Mouse (Mus musculus) megakaryocyte, embryonic 14.5 days (primary cell): ENCODE data around the gene Qrich1. TPM values are rescaled to one million over a fixed set of nuclear protein-coding genes. Genes with fewer than 3 reads are reported as not detected.

Experiments used
- H3K27me3 ChIP-seq: replicated peaks from 2 replicates; pipeline ENCODE3; 2012; ENCODE audit warnings: inconsistent platforms
- H3K36me3 ChIP-seq: replicated peaks from 2 replicates; pipeline ENCODE3; 2012; ENCODE audit warnings: low read length, inconsistent platforms, mixed read lengths
- H3K4me1 ChIP-seq: 2 replicates; pipeline ENCODE4 v1.6.1; 2012; ENCODE audit warnings: inconsistent platforms
- H3K4me3 ChIP-seq: replicated peaks from 2 replicates; pipeline ENCODE3; 2012; ENCODE audit warnings: moderate library complexity, mild to moderate bottlenecking, inconsistent platforms
- H3K9me3 ChIP-seq: 2 replicates; pipeline ENCODE4 v1.6.1; 2012; ENCODE audit warnings: inconsistent platforms
- FLI1 ChIP-seq: IDR thresholded peaks from 2 replicates; pipeline ENCODE4 v1.6.1; 2012; ENCODE audit warnings: low read length, inconsistent platforms, mixed read lengths
- GATA1 ChIP-seq: IDR thresholded peaks from 3 replicates; pipeline ENCODE4 v1.6.1; 2012; ENCODE audit warnings: mixed read lengths, low read length, inconsistent platforms, borderline replicate concordance
- polyA plus RNA-seq: library from polyadenylated mRNA; stranded (reverse); fragments of >175 nt; gene quantifications from 2 replicates; pipeline ENCODE4 v1.2.3, GENCODE M21; 2012; ENCODE audit warnings: low replicate concordance; ENCODE audit not compliant: insufficient read depth

Qrich1 gene
- polyA plus RNA-seq, 1 experiment, result 22.0 TPM

DNA sequence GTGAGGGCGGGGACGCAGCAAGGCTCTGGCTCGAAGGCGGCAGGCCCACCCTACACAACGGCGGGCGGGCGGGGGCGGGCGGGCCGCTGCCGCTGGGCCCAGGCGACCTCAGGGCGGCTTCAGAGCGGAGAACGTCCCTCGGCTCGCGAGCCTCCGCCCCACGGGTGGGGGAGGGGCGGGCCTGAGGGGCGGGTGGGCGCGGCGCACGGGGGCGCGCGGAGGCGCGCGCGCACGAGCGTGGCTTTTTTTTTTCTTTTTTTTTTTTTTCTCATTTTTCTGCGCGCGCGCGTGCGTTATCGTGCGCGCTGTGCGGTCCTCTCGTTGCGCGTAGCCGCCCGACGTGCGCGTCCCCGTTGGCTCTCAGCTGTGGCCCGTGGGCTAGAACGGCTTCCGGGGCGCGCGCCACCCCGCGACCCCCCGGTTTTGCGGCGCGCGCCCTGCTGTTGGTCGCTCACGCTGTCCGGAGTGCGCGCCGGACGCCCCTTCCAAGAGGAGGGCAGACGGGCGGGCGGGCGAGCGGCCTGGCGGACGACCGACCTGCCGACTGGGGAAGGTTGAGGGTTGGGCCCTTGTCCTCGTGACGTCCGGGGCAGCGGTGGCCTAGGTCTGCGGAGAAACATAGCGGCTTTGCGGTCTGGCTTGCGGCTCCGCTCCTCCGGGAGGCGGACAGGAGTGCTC is 786 bp downstream of the Qrich1 start:
- Histone ChIP-seq H3K4me1 (peaks cover 40% of the 10 kb centered on the region), H3K4me3 (peak overlapping the region; percentile 98), H3K36me3 (peaks cover 55% of the 10 kb centered on the region)

DNA sequence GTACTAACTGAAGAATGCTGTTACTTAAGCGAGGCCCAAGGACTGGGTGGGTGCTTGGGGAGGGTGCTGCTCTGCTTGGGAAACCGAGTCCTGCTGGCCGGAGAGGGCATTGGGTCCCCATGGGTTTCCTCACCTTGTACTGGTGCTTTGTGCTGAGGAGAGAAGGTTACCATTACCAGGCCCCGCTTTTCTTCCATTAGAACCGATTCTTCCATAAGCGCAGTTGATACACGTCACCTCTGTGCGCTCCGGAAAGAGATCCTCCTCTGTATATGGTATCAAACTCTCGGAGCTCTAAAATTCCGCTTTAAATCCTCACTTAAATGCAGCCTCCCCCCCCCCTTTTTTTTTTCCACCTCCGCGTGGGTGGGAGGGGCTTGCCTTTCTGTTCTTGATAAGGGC is 1.3 kb downstream of the Qrich1 start:
- Histone ChIP-seq H3K27me3 (no peaks in the 10 kb centered on the region), H3K4me1 (peaks cover 40% of the 10 kb centered on the region), H3K36me3 (peaks cover 49% of the 10 kb centered on the region), H3K4me3 (peak overlapping the region; percentile 98), H3K9me3 (no peaks in the 10 kb centered on the region)
- TF ChIP-seq FLI1 (no peak), GATA1 (no peak)

More for the DNA sequence above, 786 bp downstream of the Qrich1 start:
- no peaks in the 10 kb centered on the region for H3K9me3 ChIP-seq
- no peaks in the 10 kb centered on the region for H3K27me3 ChIP-seq
- TF ChIP-seq FLI1 (no peak), GATA1 (no peak)

DNA sequence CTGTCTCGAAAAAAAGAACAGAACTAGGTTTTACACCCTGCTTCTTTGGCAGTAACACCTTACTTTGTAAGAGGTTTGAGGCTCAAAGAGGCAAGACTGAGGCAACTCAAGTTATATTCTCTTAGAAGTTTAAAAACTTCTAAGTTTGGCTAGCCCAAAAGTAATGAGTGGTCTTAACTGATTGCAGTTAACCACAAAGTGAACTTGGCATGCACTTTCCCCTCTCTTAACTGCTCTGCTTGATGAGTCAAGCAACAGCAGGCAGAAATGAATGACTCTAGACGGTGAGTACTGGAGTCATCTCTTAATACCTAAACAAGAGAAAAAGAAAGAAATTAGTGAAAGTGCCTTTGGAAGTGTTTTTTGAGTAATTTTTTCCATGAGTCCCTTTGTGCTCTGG is 5.0 kb downstream of the Qrich1 start:
- H3K27me3 ChIP-seq, result no peaks in the 10 kb centered on the region
- peaks cover 41% of the 10 kb centered on the region for H3K4me1 ChIP-seq
- H3K9me3 ChIP-seq, result no peaks in the 10 kb centered on the region
- H3K36me3 ChIP-seq, result peaks cover 42% of the 10 kb centered on the region
- H3K4me3 ChIP-seq, result no peak overlapping the region
- TF ChIP-seq FLI1 (no peak), GATA1 (no peak; the same call in 2 of the 3 replicates)

DNA sequence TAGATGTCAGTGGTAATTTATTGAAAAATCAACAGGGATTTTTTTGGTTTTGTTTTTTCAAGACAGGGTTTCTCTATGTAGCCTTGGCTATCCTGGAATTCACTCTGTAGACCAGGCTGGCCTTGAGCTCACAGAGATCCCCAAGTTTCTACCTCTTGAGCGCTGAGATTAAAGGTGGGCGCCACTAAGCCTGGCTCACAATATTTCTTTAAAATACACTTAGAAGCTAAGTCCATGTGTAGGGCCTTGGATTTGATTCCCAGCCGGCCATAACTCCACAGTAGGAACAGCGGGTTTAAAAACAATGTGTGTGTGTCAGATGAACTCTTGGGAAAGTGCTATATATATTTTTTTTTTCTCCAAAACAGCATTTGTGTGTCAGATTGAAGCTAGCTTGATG is 6.7 kb downstream of the Qrich1 start:
- no peaks in the 10 kb centered on the region for H3K27me3 ChIP-seq
- TF ChIP-seq FLI1 (no peak), GATA1 (no peak)
- H3K4me3 ChIP-seq, result no peak overlapping the region
- H3K4me1 ChIP-seq, result peaks cover 41% of the 10 kb centered on the region
- H3K9me3 ChIP-seq, result no peaks in the 10 kb centered on the region
- peaks cover 55% of the 10 kb centered on the region for H3K36me3 ChIP-seq

DNA sequence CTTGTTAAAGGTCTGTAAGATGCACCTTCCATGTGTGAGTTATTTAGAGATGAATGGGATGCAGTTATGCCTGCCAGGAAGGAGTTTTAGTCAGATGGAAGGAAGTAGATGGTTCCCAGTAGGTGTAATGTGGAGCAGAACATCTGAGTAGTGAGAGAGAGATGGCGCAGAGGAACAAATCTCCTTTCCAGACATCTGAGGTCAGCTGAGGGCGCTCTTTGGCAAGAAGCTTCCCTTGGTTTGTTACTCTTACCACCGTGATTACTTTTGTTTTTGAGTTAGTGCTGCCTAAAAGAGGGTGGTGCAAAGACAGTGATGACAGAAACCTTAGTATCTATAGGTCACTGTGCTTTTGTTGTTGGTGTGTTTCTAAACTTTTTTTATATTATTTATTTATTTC is 8.8 kb downstream of the Qrich1 start:
- H3K27me3 ChIP-seq, result no peaks in the 10 kb centered on the region
- H3K4me1 ChIP-seq, result peaks cover 25% of the 10 kb centered on the region
- H3K9me3 ChIP-seq, result no peaks in the 10 kb centered on the region
- peaks cover 60% of the 10 kb centered on the region for H3K36me3 ChIP-seq
- no peak overlapping the region for H3K4me3 ChIP-seq
- TF ChIP-seq FLI1, result no peak
- no peak for TF ChIP-seq GATA1

DNA sequence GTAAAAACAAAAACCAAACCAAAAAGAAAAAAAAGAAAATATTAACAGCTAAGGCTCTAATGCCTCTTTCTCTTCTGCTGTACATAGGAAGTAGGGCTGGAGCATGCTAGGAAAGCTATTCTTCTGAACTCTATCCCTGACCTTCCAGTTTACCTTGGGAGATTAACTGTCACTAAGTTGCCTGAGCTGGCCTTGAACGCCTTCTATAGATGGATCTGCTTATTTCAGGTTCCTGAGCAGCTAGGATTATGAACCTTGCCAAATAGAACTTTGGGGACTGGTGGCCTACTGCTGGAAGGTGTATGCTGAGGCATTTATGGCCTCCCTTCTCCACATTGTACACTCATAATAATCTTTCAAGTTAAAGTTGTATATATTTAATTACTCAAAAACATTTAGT is 14.3 kb downstream of the Qrich1 start:
- TF ChIP-seq GATA1 (no peak), FLI1 (no peak)
- no peaks in the 10 kb centered on the region for H3K9me3 ChIP-seq
- peaks cover 92% of the 10 kb centered on the region for H3K36me3 ChIP-seq
- no peaks in the 10 kb centered on the region for H3K27me3 ChIP-seq
- H3K4me3 ChIP-seq, result no peak overlapping the region
- no peaks in the 10 kb centered on the region for H3K4me1 ChIP-seq

DNA sequence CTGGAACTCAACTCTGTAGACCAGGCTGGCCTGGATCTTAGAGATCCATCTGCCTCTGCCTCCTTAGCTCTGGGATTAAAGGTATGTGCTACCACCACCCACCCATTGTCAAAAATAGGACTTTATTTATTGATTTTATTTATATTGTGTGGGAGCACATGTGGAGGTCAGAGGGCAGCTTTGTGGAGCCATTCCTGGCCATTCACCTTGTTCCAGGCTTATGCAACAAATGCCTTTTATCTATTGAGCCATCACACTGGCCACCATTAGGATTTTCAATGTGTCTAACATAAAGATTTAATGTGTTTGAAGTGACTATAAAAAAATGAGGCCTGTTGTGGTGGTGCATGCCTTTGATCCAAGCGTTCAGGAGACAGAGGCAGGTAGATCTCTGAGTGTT is 14.9 kb downstream of the Qrich1 start:
- no peaks in the 10 kb centered on the region for H3K4me1 ChIP-seq
- peaks cover 93% of the 10 kb centered on the region for H3K36me3 ChIP-seq
- no peaks in the 10 kb centered on the region for H3K27me3 ChIP-seq
- no peaks in the 10 kb centered on the region for H3K9me3 ChIP-seq
- TF ChIP-seq GATA1, result no peak
- TF ChIP-seq FLI1, result no peak
- H3K4me3 ChIP-seq, result no peak overlapping the region

DNA sequence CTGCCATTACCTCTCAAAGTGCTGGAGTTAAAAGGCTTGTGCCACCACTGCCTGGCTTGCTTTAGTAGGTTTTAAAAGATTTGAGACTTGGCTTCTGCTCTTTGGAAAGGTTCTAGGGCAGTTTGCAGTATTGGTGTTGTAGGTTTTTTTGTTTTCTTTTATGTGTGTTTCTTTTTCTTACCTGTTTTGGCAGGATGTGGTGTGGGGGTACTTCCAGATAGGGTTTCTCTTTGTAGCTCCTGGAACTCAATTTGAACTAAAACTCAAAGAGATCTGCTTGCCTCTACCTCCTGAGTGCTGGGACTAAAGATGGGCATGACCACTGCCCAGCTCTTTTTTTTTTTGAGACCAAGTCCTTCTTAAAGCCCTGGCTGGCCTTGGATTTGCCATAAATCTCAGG is 24.2 kb downstream of the Qrich1 start:
- Histone ChIP-seq H3K4me1 (peaks cover 7% of the 10 kb centered on the region; the same call in 1 of the 2 replicates), H3K9me3 (no peaks in the 10 kb centered on the region), H3K36me3 (peaks cover 93% of the 10 kb centered on the region), H3K27me3 (no peaks in the 10 kb centered on the region), H3K4me3 (no peak overlapping the region)
- TF ChIP-seq GATA1 (no peak), FLI1 (no peak)

DNA sequence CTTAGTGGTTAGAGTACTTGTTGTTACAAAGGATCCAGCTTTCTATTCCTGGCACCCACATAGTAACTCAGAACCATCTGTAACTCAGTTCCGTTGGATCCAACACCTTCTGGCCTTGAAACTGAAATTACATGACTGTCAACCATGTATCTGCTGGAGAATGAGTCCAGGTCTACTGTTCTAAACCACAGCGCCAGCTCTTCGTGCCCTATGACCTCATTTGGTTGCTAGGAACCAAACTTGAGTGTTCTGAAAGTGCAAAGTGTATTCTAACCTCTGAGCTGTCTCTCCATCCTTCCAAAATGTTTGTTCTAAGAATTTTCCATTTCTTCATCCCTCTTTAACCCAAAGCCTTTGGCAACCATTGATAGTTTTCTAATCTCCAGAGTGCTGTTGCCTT is 29.4 kb downstream of the Qrich1 start:
- Histone ChIP-seq H3K27me3 (no peaks in the 10 kb centered on the region), H3K9me3 (no peaks in the 10 kb centered on the region), H3K4me3 (no peak overlapping the region), H3K4me1 (no peaks in the 10 kb centered on the region), H3K36me3 (peaks cover 93% of the 10 kb centered on the region)
- no peak for TF ChIP-seq GATA1
- TF ChIP-seq FLI1, result no peak

DNA sequence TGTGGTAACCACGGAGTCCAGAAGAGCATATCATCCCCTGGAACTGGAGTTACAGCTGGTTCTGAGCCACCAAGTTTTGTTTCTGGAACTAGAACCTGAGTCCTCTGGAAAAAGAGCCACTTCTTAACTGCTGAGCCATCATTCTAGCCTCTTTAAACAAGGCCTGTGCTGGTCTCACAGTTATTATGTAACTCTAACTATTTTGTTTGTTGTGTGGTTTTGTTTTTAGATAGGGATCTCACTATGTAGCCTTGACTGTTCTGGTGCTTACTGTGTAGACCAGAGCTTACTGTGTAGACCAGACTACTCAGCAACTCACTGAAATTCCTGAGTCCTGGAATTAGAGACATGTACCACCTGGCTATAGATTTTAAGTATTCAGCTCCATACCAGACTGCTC is 30.3 kb downstream of the Qrich1 start:
- Histone ChIP-seq H3K36me3 (peaks cover 93% of the 10 kb centered on the region), H3K4me1 (no peaks in the 10 kb centered on the region), H3K4me3 (no peak overlapping the region), H3K27me3 (no peaks in the 10 kb centered on the region), H3K9me3 (no peaks in the 10 kb centered on the region)
- TF ChIP-seq FLI1 (no peak), GATA1 (no peak)

DNA sequence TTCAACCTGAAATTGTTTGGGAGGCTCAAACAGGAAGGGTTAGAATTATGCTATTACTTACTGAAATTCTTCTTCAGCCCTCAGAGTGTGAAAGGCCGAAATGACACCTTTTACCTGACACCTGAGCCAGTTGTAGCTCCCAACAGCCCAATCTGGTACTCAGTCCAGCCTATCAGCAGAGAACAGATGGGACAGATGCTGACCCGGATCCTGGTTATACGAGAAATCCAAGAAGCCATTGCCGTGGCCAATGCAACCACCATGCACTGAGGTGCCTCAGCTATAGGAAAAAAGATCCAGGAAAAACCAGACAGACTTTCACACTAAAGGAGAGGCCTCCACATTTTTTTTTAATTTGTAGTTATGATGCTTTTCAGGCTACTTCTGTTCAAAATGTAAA is 42.6 kb downstream of the Qrich1 start:
- Histone ChIP-seq H3K4me3 (no peak overlapping the region), H3K27me3 (no peaks in the 10 kb centered on the region), H3K9me3 (no peaks in the 10 kb centered on the region), H3K4me1 (peaks cover 58% of the 10 kb centered on the region), H3K36me3 (peaks cover 83% of the 10 kb centered on the region)
- TF ChIP-seq FLI1 (no peak), GATA1 (no peak)
